Mouse (Mus musculus) ES-Bruce4 (cell line): ENCODE measurements around the gene Fn3k.

Experiments used
- CTCF ChIP-seq: IDR thresholded peaks from one replicate; pipeline ENCODE4 v1.8.1; 2011; ENCODE audit warnings: low read depth, low read length
- EP300 ChIP-seq: IDR thresholded peaks from 2 replicates; pipeline ENCODE4 v1.6.1; 2011; ENCODE audit warnings: low read depth, low read length; ENCODE audit not compliant: insufficient read depth
- POLR2A ChIP-seq: IDR thresholded peaks from one replicate; pipeline ENCODE4 v1.8.1; 2011; ENCODE audit warnings: low read length; ENCODE audit not compliant: insufficient read depth

GRCm38 (mm10) chr11:121485882-121486281 is 51.2 kb downstream of the Fn3k start:
- TF ChIP-seq CTCF = no peak
- no peak for TF ChIP-seq POLR2A
- no peak for TF ChIP-seq EP300
